Mouse (Mus musculus) embryo, embryonic 11 days (tissue): ENCODE measurements around the gene Zfp185.

Experiments
- DNase-seq: peaks from one replicate; pipeline ENCODE4 v3.0.0-alpha.2; 2015

Zfp185 gene

DNA sequence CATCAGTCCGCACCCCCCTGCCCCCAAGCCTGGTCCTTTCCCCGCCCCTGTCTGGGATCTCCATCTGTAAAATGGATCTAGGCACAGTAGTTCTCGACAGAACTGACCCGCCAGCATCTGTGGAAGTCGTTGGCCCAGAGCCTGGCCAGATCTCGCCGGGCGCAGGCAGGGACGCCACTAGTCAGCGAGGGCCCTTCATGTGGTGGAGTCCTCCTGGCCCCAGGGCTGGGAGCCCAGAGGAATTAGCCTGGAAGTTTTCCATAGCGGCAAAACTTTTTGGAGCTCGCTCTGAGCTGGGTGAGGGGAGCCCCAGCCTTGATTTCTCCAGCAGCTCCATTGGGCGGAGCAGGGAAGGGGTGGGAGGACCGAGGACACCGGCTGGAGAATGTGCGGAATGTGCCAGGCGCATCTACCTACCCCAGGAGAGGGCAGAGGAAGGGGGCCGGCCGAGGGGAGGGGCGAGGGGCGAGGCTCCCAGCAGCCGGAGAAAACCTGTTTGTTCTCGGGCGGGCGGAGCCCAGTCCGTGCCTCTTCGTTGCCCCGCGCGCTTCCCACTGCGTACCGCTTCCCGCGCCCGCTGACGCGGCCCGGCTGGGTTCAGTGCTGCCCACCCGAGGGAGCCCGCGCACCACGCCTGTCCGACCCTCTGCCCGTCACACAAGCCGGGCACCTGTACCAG, at the start of gene Zfp185:
TSS of gene Zfp185 (plus strand) at position 499 of the 679 bp plus-strand sequence.
- peak; percentile 70 for DNase-seq

DNA sequence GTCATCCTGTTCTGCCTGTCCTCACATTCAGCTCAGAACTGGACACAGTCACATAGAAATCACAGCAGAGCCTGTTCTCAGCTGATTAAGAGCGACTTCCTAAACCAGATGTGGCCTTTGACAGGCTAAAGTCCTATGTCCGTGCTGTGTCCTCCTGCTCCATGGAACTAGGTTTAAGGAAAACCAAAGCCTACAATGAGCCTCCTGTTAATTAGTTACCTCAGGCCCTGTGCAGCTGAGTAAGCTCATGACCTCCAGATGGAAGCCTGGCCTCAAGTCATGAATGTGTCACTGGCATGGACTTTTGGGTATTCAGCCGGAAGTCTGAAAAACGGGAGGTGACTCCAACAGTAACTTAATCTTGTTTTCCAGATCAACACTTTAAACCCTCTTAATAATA, 33.7 kb upstream of the Zfp185 start:
- DNase-seq: no peak

DNA sequence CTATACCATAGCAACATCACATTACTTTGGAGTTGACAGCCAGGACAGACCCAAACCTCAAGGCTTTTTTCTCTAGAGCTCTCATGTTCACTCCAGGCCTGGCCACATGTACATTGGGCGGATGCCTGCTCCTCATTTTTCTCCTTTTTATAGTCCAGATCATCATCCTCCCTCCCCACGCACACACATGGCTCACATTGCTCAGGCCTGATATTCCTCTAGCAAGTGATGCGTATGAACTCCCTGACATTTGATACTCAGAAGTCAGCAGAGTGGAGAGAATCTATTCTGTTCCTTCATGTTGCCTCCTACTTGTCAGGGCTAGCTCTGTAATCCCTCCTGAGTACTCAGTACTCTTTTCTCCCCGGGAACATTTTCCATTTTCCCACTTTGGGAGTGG, 30.7 kb upstream of the Zfp185 start:
- no peak for DNase-seq

DNA sequence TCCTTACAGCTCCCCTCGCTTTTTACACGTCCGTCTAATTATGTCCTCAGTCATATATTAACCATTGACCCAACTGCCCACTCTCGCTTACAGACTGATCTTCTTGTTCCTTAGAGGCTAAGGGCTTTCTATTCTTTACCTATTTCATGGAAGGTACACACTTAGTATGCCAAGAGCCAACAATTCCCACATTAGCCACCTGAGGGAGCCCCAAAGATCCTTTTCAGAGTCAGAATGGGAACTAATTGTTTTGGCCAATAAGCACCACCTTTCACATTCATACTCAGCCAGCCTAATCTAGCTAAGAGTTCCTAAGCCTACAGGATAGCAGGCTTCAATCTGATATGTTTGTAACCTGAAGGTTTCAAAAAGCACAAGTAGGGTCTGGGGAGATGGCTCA, 26.7 kb upstream of the Zfp185 start:
- DNase-seq: peak; percentile 1

GRCm38 (mm10) chrX:72961511-72961910, 25.6 kb upstream of the Zfp185 start:
- no peak for DNase-seq

DNA sequence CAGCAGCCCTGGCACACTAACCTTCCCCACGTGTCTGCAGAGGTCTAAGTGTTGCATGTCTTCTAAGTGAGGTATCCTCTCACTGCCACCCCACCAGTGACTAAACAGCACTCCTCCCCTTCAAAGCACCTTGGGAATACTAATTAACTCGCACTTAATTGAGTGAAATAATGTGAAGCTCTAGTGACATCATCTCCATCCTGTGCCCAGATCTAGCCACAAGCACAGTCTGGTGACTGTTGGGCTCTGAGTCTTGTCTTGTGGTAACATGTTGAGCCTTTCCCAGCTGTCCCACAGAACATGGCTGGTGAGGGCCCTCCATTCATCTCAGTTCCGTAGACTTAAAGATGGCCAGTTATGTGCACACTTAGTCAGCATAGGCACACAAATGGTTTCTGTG, 24.4 kb upstream of the Zfp185 start:
- DNase-seq: no peak

- DNase-seq: no peak
Observed at GRCm38 (mm10) chrX:72982831-72983230, 4.3 kb upstream of the Zfp185 start.

DNA sequence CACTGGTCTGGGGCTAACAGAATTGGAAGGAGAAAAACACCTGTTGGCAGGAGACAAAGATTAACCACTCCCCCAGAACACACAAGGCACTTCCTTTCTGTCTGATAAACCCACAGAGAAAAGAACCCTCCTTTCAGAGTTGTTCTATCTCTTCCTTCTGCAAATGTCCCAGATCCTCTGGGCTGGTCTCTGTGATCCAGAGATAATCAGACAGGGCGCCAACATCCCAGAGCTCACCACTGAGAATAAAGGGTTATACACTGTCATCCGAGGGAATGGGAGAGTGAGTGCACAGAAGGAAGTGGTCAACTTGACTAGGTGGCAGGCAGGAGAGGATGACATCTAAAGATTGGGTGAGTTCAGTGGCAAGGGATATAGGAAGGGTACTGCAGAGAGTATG, 1.5 kb upstream of the Zfp185 start:
- DNase-seq: no peak

- DNase-seq: no peak
Observed at GRCm38 (mm10) chrX:72987520-72987905, 374 bp downstream of the Zfp185 start.

GRCm38 (mm10) chrX:72988431-72988830, 1.3 kb downstream of the Zfp185 start:
- DNase-seq: no peak

DNA sequence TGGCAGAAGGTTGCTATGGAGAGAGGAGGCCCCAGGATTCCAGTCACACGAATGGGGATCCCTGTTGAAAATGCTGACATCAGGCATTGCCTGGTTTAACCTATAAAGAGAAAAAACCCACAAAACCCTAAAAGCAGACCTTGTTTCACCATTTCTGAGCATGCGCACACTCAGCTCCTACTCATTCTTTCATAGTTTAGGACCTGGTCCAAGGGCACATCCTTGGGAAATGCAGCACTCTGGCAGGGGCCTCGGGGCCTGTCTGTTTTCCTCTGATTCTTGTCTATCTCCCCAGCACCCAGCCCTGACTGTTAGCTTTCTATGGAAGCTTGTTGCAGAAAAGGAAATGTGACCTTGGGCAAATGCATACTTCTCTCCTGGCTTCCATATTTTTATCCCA, 3.4 kb downstream of the Zfp185 start:
- no peak for DNase-seq

DNA sequence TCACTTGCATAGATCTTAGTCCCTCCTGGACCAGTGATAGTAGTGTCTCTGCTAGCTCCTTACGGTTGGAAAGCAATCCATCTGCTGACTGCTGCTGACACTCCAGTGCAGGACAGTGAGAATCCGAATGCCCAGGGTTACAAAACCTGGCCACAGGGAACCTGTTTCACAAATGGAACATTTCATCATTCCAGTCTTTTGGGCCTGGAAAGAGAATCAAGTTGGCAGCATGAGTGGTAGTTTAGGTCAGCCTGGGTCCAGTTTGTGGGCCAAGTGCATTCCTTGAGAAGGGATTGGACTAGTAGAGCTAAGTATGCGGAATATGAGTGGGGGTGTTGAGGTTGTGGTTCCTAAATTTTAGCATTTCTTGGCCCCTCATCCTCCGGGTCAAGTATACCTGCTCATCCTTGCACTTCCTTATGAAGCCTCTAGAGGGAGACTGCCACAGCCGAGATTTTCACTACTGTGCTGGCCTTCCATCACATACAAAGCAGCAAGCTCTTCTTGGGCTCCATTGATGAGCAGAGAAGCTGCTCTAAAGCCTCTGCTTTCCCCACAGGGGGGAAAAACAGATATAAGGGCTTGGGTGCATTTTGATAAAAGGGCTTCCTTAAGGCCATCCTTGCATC, 5.3 kb downstream of the Zfp185 start:
- DNase-seq: peak; percentile 2

DNA sequence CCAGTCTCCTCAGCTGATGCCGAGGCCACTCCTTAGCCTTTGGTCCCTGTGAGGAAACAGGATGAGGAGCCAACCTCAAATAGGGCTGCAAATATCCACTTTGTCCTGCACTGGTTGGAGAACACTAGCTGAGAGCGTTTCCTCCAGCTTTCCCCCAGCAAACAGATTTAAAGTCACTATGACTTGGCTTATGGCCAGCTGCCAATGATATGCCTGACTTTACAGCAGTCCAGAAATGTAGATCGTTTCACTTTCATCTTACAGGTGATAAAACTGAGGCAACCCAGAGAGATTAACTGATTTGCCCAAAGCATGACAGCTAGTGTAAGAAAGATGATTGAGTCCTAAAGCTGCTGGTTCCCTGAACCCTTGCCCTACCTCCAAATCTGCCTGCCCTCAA, 8.4 kb downstream of the Zfp185 start:
- no peak for DNase-seq

DNA sequence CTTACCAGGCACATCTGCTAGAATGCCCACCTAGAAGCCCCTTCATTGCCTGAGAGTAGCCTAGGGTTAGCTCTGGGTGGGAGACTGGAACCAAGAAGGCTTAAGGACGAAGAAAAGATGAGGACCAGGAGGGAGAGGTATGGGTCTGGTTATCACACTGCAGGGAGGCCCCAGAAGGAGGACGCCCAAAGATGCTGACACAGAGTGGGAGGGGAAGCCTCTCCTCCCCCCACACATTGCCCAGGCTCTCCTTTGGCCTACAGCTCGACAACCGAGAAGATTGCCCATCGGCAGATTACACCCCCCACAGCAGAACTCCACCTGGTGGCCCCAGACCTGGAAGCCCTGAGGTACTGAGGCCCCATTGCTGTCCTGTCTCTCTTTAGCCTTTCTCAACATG, 16.0 kb downstream of the Zfp185 start:
- no peak for DNase-seq

- DNase-seq: no peak
Observed at GRCm38 (mm10) chrX:73005678-73006077, 18.5 kb downstream of the Zfp185 start.

DNA sequence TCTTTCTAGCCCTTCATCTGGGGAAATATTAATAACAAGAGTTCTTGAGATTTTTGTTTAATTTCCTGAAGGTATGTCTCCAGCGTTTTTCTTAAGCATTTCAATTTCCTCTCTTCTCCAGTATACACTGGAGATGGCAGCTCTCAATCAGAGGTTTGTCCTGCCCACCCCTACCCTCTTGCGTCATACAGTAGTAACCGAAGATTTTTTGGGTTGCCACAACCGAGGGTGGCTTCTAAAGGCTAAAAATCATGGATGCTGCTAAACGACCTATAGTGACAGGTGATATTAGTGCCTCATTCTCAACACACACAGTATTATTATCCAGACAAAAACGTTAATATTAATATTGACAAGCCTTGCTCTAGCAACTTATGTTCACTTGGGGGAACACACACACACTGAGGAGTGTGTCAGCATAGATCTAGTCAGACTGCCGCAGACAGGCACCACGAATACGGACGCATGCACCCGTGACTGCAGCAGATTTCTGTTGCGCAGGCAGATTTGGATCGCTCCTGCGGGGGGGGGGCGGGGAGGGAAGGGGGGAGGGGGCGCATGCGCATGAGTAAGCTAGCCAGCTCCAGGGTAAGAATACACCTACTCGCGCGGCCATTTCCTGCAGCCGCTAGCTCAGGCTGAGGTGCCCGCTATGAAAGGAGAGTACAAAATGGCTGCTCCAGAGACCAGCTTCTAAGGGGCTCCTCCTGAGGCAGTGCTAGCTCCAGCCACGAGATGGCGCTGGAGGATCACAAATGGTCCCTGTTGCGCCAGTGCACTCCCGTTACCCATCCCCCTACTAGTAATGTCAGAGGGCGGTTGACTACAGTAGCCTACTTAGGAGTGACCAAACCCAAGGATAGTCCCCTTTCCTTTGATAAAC, 20.7 kb downstream of the Zfp185 start:
- DNase-seq: peak; percentile 92

GRCm38 (mm10) chrX:73012846-73013245, 25.7 kb downstream of the Zfp185 start:
- DNase-seq: no peak

- no peak for DNase-seq
Observed at GRCm38 (mm10) chrX:73037003-73037402, 49.9 kb downstream of the Zfp185 start, which contains the start of gene Pnma5. Gene Pnma5 (minus strand): TSS chrX:73037103.

DNA sequence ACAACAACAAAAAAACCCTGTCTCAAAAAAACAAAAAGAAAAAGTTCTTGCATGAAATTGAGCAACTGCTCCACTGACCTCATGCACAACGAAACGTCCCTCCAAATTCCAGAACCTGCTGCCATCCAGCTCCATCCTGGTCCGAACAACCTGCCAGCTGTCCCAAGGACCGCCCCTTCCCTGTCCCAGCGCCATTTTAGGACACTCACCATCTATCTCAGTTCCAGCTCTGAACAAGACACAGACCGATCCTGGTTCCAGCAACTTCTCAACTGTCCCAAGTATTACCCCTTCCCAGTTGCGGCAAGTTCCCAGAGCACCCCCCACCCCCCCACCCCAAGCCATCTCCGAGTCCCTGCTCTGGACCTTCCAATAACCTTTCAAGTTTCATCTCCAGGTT, 51.7 kb downstream of the Zfp185 start:
- no peak for DNase-seq

DNA sequence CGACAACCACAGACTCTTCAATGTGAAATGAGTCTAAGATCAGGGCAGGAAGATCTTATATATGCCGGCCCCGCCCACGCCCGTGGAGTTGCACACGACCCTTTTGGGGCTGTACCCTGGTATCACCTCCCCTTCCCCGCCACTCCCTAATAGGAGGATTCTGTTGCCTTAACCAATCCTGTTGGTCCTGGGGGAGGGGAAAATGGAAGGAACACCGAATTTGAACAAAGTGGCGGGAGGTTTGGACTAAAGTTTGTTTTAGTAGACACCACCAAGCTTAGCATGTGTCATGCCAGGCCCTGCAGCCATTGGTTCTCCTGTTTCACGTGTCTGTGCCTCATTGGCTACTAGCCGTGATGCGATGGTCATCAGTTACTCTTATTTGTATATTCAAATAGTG, 52.5 kb downstream of the Zfp185 start:
- no peak for DNase-seq

DNA sequence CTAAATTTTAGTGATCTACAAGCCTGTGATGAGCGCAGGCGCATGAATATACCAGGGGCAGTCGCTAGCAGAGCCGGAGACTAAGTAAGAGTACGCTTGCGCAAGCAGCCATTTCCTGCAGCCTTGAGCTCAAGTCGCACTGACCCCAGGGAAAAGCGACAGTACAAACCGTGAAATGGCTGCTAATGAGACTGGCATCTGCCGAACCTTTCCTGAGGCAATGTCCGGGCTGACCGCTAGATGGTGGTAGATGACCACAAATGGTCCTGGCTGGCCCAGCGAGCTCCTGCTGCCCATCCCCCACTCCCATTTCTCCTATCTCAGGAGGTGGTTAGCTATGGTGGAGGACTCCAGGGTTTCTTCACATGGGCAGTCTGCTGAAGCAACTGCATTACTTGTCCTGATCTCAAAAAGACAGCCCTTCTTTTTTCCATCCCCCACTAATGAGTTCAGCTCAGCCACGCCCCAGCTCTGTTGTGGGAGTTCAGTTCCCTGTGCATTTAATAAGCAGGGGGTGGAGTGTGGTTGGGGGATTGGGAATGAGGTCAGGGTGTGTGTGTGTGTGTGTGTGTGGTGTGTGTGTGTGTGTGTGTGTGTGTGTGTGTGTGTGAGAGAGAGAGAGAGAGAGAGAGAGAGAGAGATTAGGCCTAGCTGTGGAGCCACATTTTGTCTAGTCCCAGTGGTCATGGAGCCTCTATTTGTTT, 66.9 kb downstream of the Zfp185 start:
- peak; percentile 91 for DNase-seq

- DNase-seq: no peak
Observed at GRCm38 (mm10) chrX:73061528-73061927, 74.4 kb downstream of the Zfp185 start.

DNA sequence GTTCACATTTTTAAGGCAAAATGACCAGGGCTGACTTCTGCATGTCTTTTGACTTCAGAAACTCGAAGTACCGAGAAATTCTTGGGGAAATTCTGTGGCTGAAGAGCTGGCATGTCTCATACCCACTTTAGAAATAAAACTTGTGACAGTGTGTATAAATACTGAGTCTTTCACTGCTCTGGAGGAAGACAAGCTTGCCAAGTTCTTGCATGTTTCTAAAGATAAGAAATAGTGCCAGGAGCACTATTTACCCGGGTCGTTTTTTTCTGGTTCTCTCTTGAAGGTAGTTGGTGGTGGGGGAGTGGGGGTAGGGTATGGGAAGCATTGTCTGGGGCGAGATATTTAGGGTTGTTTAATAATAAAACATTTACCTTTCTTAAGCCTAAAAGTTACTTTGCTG, 75.2 kb downstream of the Zfp185 start:
- DNase-seq: no peak
